Mouse (Mus musculus): ENCODE data around the gene Gtf2a2. TPM values are rescaled to one million over a fixed set of nuclear protein-coding genes. Genes with fewer than 3 reads are reported as not detected.

Gtf2a2 gene
- polyA plus RNA-seq, 1 experiment from 2014 or later: 223 TPM

DNA sequence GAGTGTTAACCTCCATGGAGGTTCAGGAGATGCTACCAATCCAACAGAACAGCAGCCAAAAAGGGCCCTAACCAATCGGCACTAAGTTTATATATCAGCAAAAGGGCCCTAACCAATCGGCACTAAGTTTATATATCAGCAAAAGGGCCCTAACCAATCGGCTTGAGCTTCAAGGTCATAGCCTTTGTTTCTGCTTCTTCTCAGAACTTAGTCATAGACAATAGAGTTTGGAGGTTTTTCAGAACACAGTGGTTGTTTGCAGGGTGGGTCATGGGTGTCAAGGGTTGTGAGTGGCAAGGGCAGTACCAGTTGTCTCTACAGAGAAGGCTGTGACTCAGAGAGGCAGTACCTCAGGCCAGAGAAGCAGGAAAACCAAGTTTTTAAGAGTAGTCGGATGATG is 29.8 kb downstream of the Gtf2a2 start:
- 93% methylated on average over 4 of the region's 4 CpGs for WGBS
- no peaks in the 10 kb centered on the region for H3K36me3 ChIP-seq (ENCODE audit: control insufficient read depth, insufficient read depth, low read length)

GRCm38 (mm10) chr9:70042935-70043334 is 30.6 kb downstream of the Gtf2a2 start:
- ATAC-seq (replicated peaks; ENCODE audit: low FRiP score) (no peak), DNase-seq (ENCODE audit: low spot score) (no peak)
- H3K4me2 ChIP-seq (ENCODE audit: low read depth, low read length, severe bottlenecking): no peak overlapping the region
- H3K4me3 ChIP-seq (ENCODE audit: low read depth, low read length): no peak overlapping the region
- no peaks in the 10 kb centered on the region for H3K9me3 ChIP-seq (ENCODE audit: control insufficient read depth, low read length)
- H3K36me3 ChIP-seq (ENCODE audit: control insufficient read depth, insufficient read depth, low read length): no peaks in the 10 kb centered on the region
- H3K27me3 ChIP-seq (ENCODE audit: control insufficient read depth, insufficient read depth, low read length): no peaks in the 10 kb centered on the region
- no peak overlapping the region for H3K9ac ChIP-seq (ENCODE audit: low read length)
- no peak overlapping the region for H3K27ac ChIP-seq (ENCODE audit: low read depth, low read length)
- no peaks in the 10 kb centered on the region for H3K4me1 ChIP-seq (replicated peaks; ENCODE audit: control insufficient read depth, insufficient read depth, low read length)
- WGBS: 78% methylated on average over 1 of the region's 1 CpGs

More for the DNA sequence above, 29.8 kb downstream of the Gtf2a2 start:
- no peaks in the 10 kb centered on the region for H3K9me3 ChIP-seq (ENCODE audit: control insufficient read depth, low read length)
- H3K4me3 ChIP-seq (ENCODE audit: low read depth, low read length): no peak overlapping the region
- no peaks in the 10 kb centered on the region for H3K4me1 ChIP-seq (replicated peaks; ENCODE audit: control insufficient read depth, insufficient read depth, low read length)
- no peak overlapping the region for H3K4me2 ChIP-seq (ENCODE audit: low read depth, low read length, severe bottlenecking)
- no peak for ATAC-seq (replicated peaks; ENCODE audit: low FRiP score)
- H3K27ac ChIP-seq (ENCODE audit: low read depth, low read length): no peak overlapping the region
- no peak for DNase-seq (ENCODE audit: low spot score)
- no peak overlapping the region for H3K9ac ChIP-seq (ENCODE audit: low read length)
- H3K27me3 ChIP-seq (ENCODE audit: control insufficient read depth, insufficient read depth, low read length): no peaks in the 10 kb centered on the region

- H3K4me2 ChIP-seq (ENCODE audit: low read depth, low read length, severe bottlenecking): no peak overlapping the region
- ATAC-seq (replicated peaks; ENCODE audit: low FRiP score): no peak
- no peaks in the 10 kb centered on the region for H3K9me3 ChIP-seq (ENCODE audit: control insufficient read depth, low read length)
- H3K9ac ChIP-seq (ENCODE audit: low read length): no peak overlapping the region
- DNase-seq (ENCODE audit: low spot score): no peak
- 88% methylated on average over 2 of the region's 2 CpGs for WGBS
- no peaks in the 10 kb centered on the region for H3K27me3 ChIP-seq (ENCODE audit: control insufficient read depth, insufficient read depth, low read length)
- H3K27ac ChIP-seq (ENCODE audit: low read depth, low read length): no peak overlapping the region
- H3K4me1 ChIP-seq (replicated peaks; ENCODE audit: control insufficient read depth, insufficient read depth, low read length): no peaks in the 10 kb centered on the region; the same call in 1 of the 2 replicates
- H3K4me3 ChIP-seq (ENCODE audit: low read depth, low read length): no peak overlapping the region
- H3K36me3 ChIP-seq (ENCODE audit: control insufficient read depth, insufficient read depth, low read length): no peaks in the 10 kb centered on the region
Observed at GRCm38 (mm10) chr9:70044865-70045264, 32.5 kb downstream of the Gtf2a2 start.

GRCm38 (mm10) chr9:70046255-70046654 is 33.9 kb downstream of the Gtf2a2 start:
- DNase-seq (ENCODE audit: low spot score) (no peak), ATAC-seq (replicated peaks; ENCODE audit: low FRiP score) (no peak)
- Histone ChIP-seq H3K27ac (ENCODE audit: low read depth, low read length) (no peak overlapping the region), H3K4me1 (replicated peaks; ENCODE audit: control insufficient read depth, insufficient read depth, low read length) (no peaks in the 10 kb centered on the region; the same call in 1 of the 2 replicates), H3K9me3 (ENCODE audit: control insufficient read depth, low read length) (no peaks in the 10 kb centered on the region), H3K27me3 (ENCODE audit: control insufficient read depth, insufficient read depth, low read length) (no peaks in the 10 kb centered on the region), H3K4me2 (ENCODE audit: low read depth, low read length, severe bottlenecking) (no peak overlapping the region), H3K9ac (ENCODE audit: low read length) (no peak overlapping the region), H3K4me3 (ENCODE audit: low read depth, low read length) (no peak overlapping the region), H3K36me3 (ENCODE audit: control insufficient read depth, insufficient read depth, low read length) (no peaks in the 10 kb centered on the region)
- WGBS: 89% methylated on average over 6 of the region's 6 CpGs

DNA sequence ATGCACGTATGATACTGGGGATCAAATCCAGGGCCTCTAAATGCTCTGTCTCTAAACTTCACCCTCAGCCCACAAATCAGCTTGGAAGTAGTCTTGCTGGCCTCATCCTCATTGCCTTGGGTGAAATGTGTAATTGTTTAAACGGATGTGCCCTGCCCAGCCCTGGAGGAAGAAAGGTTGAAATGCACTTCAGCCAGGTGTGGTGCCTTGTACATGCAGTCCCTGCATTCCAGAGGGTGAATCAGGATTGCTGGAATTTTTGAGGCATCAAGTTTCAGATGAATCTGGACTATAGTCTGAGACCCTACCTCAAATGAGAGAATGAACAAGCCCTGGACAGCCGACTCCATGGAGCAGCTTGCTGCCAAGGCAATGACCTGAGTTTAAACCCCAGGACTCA is 35.5 kb downstream of the Gtf2a2 start:
- H3K9ac ChIP-seq (ENCODE audit: low read length): no peak overlapping the region
- H3K27me3 ChIP-seq (ENCODE audit: control insufficient read depth, insufficient read depth, low read length): no peaks in the 10 kb centered on the region
- H3K27ac ChIP-seq (ENCODE audit: low read depth, low read length): no peak overlapping the region
- no peaks in the 10 kb centered on the region; the same call in 1 of the 2 replicates for H3K4me1 ChIP-seq (replicated peaks; ENCODE audit: control insufficient read depth, insufficient read depth, low read length)
- WGBS: 56% methylated on average over 3 of the region's 3 CpGs
- H3K36me3 ChIP-seq (ENCODE audit: control insufficient read depth, insufficient read depth, low read length): no peaks in the 10 kb centered on the region
- DNase-seq (ENCODE audit: low spot score) (no peak), ATAC-seq (replicated peaks; ENCODE audit: low FRiP score) (no peak)
- no peak overlapping the region for H3K4me3 ChIP-seq (ENCODE audit: low read depth, low read length)
- H3K9me3 ChIP-seq (ENCODE audit: control insufficient read depth, low read length): no peaks in the 10 kb centered on the region
- no peak overlapping the region for H3K4me2 ChIP-seq (ENCODE audit: low read depth, low read length, severe bottlenecking)

DNA sequence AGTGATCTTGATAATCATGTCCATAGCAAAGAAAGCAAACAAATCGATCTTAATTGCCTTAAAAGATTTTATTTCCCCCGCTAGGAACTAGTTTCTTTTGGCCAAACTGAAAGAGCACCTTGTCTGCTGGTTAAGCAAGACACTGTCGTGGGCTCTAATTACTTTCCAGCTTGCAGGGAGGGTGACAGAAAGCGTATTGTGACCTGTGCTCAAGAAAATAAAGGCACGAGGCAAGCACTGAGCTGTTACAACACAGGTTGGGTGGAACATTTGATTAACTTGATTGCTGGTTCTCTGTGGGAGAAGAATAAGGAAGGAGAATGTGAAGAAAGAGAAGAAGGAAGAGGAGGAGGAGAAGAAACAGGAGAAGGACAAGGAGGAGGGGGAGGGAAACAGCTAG is 35.9 kb downstream of the Gtf2a2 start:
- Histone ChIP-seq H3K27ac (ENCODE audit: low read depth, low read length) (no peak overlapping the region), H3K4me2 (ENCODE audit: low read depth, low read length, severe bottlenecking) (no peak overlapping the region)

GRCm38 (mm10) chr9:70048751-70049415 is 36.5 kb downstream of the Gtf2a2 start:
- Histone ChIP-seq H3K4me2 (ENCODE audit: low read depth, low read length, severe bottlenecking) (no peak overlapping the region), H3K27me3 (ENCODE audit: control insufficient read depth, insufficient read depth, low read length) (no peaks in the 10 kb centered on the region), H3K9ac (ENCODE audit: low read length) (no peak overlapping the region), H3K4me3 (ENCODE audit: low read depth, low read length) (no peak overlapping the region), H3K36me3 (ENCODE audit: control insufficient read depth, insufficient read depth, low read length) (no peaks in the 10 kb centered on the region), H3K4me1 (replicated peaks; ENCODE audit: control insufficient read depth, insufficient read depth, low read length) (no peaks in the 10 kb centered on the region; the same call in 1 of the 2 replicates), H3K9me3 (ENCODE audit: control insufficient read depth, low read length) (no peaks in the 10 kb centered on the region), H3K27ac (ENCODE audit: low read depth, low read length) (no peak overlapping the region)
- WGBS: 63% methylated on average over 6 of the region's 6 CpGs
- DNase-seq (ENCODE audit: low spot score) (no peak), ATAC-seq (replicated peaks; ENCODE audit: low FRiP score) (no peak)

More for the DNA sequence above, 35.9 kb downstream of the Gtf2a2 start:
- H3K4me3 ChIP-seq (ENCODE audit: low read depth, low read length): no peak overlapping the region
- DNase-seq (ENCODE audit: low spot score) (no peak), ATAC-seq (replicated peaks; ENCODE audit: low FRiP score) (no peak)
- no peak overlapping the region for H3K9ac ChIP-seq (ENCODE audit: low read length)
- 35% methylated on average over 5 of the region's 5 CpGs for WGBS
- no peaks in the 10 kb centered on the region for H3K27me3 ChIP-seq (ENCODE audit: control insufficient read depth, insufficient read depth, low read length)
- no peaks in the 10 kb centered on the region for H3K36me3 ChIP-seq (ENCODE audit: control insufficient read depth, insufficient read depth, low read length)
- H3K9me3 ChIP-seq (ENCODE audit: control insufficient read depth, low read length): no peaks in the 10 kb centered on the region
- H3K4me1 ChIP-seq (replicated peaks; ENCODE audit: control insufficient read depth, insufficient read depth, low read length): no peaks in the 10 kb centered on the region; the same call in 1 of the 2 replicates

- Histone ChIP-seq H3K27ac (ENCODE audit: low read depth, low read length) (no peak overlapping the region), H3K4me1 (replicated peaks; ENCODE audit: control insufficient read depth, insufficient read depth, low read length) (no peaks in the 10 kb centered on the region; the same call in 1 of the 2 replicates), H3K9ac (ENCODE audit: low read length) (no peak overlapping the region), H3K4me2 (ENCODE audit: low read depth, low read length, severe bottlenecking) (no peak overlapping the region), H3K36me3 (ENCODE audit: control insufficient read depth, insufficient read depth, low read length) (no peaks in the 10 kb centered on the region), H3K4me3 (ENCODE audit: low read depth, low read length) (no peak overlapping the region), H3K27me3 (ENCODE audit: control insufficient read depth, insufficient read depth, low read length) (no peaks in the 10 kb centered on the region), H3K9me3 (ENCODE audit: control insufficient read depth, low read length) (no peaks in the 10 kb centered on the region)
- DNase-seq (ENCODE audit: low spot score) (peak; percentile 52), ATAC-seq (replicated peaks; ENCODE audit: low FRiP score) (no peak)
- 26% methylated on average over 3 of the region's 3 CpGs for WGBS
Observed at GRCm38 (mm10) chr9:70049416-70049783, 37.0 kb downstream of the Gtf2a2 start.

- H3K27ac ChIP-seq (ENCODE audit: low read depth, low read length): no peak overlapping the region
- DNase-seq (ENCODE audit: low spot score): no peak
- no peak for ATAC-seq (replicated peaks; ENCODE audit: low FRiP score)
Observed at GRCm38 (mm10) chr9:70049839-70050238, 37.5 kb downstream of the Gtf2a2 start.

More at GRCm38 (mm10) chr9:70049839-70050238, 37.5 kb downstream of the Gtf2a2 start:
- Histone ChIP-seq H3K4me1 (replicated peaks; ENCODE audit: control insufficient read depth, insufficient read depth, low read length) (no peaks in the 10 kb centered on the region; the same call in 1 of the 2 replicates), H3K9ac (ENCODE audit: low read length) (no peak overlapping the region), H3K9me3 (ENCODE audit: control insufficient read depth, low read length) (no peaks in the 10 kb centered on the region), H3K4me2 (ENCODE audit: low read depth, low read length, severe bottlenecking) (no peak overlapping the region), H3K27me3 (ENCODE audit: control insufficient read depth, insufficient read depth, low read length) (no peaks in the 10 kb centered on the region), H3K36me3 (ENCODE audit: control insufficient read depth, insufficient read depth, low read length) (no peaks in the 10 kb centered on the region), H3K4me3 (ENCODE audit: low read depth, low read length) (no peak overlapping the region)
- 48% methylated on average over 8 of the region's 8 CpGs for WGBS
